Mouse (Mus musculus): Measurements from ENCODE around the gene Spag7. TPM values are rescaled to one million over a fixed set of nuclear protein-coding genes. Genes with fewer than 3 reads are reported as not detected.

Spag7 gene
- polyA plus RNA-seq (2012; rRNA removed): 56.3 and 76.0 TPM in 2 replicates

- peak; percentile 55; the same call in 1 of the 2 replicates for TF ChIP-seq POLR2A (IDR thresholded peaks at IDR 0.05; ENCODE audit: borderline replicate concordance, extremely low read depth, insufficient read depth, insufficient read length, poor library complexity, severe bottlenecking)
- no peak for TF ChIP-seq CTCF (IDR thresholded peaks at IDR 0.05; ENCODE audit: borderline replicate concordance, extremely low read depth, insufficient read depth, insufficient read length)
- DNase-seq (ENCODE audit: low read depth): peak; percentile 100
These were observed at the start of gene Spag7 for GRCm38 (mm10) chr11:70668771-70669505. Gene Spag7 (minus strand): TSS chr11:70669416.

DNA sequence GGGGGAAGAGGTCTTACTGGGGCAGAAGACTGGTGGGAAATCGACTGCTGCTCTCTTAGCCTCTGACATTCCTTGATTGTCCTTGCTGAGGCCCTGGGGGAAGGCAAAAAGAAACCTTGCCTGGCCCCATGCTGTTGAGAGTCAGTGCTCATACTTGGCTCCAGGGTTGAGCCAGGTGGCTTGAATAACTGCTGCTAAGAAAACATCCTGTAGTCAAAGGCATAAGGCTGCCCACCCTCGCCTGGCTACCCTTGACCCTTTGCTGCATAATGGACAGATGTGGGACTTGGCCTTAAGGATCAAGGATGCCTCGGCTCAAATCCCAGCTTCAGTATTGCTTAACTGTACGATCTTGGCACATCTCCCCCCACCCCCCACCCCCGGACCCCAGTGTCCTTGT, 49.3 kb upstream of the Spag7 start:
- no peak for DNase-seq (ENCODE audit: low read depth)
- no peak for TF ChIP-seq CTCF (IDR thresholded peaks at IDR 0.05; ENCODE audit: borderline replicate concordance, extremely low read depth, insufficient read depth, insufficient read length)

- no peak for DNase-seq (ENCODE audit: low read depth)
- TF ChIP-seq POLR2A (IDR thresholded peaks at IDR 0.05; ENCODE audit: borderline replicate concordance, extremely low read depth, insufficient read depth, insufficient read length, poor library complexity, severe bottlenecking) (no peak), CTCF (IDR thresholded peaks at IDR 0.05; ENCODE audit: borderline replicate concordance, extremely low read depth, insufficient read depth, insufficient read length) (no peak)
These were observed 46.6 kb upstream of the Spag7 start for GRCm38 (mm10) chr11:70715832-70716231.

GRCm38 (mm10) chr11:70713222-70713621, 44.0 kb upstream of the Spag7 start:
- TF ChIP-seq CTCF (IDR thresholded peaks at IDR 0.05; ENCODE audit: borderline replicate concordance, extremely low read depth, insufficient read depth, insufficient read length) (no peak), POLR2A (IDR thresholded peaks at IDR 0.05; ENCODE audit: borderline replicate concordance, extremely low read depth, insufficient read depth, insufficient read length, poor library complexity, severe bottlenecking) (no peak)
- no peak for DNase-seq (ENCODE audit: low read depth)

GRCm38 (mm10) chr11:70711026-70711425, 41.8 kb upstream of the Spag7 start:
- no peak for DNase-seq (ENCODE audit: low read depth)
- TF ChIP-seq POLR2A (IDR thresholded peaks at IDR 0.05; ENCODE audit: borderline replicate concordance, extremely low read depth, insufficient read depth, insufficient read length, poor library complexity, severe bottlenecking) (no peak), CTCF (IDR thresholded peaks at IDR 0.05; ENCODE audit: borderline replicate concordance, extremely low read depth, insufficient read depth, insufficient read length) (no peak)

DNA sequence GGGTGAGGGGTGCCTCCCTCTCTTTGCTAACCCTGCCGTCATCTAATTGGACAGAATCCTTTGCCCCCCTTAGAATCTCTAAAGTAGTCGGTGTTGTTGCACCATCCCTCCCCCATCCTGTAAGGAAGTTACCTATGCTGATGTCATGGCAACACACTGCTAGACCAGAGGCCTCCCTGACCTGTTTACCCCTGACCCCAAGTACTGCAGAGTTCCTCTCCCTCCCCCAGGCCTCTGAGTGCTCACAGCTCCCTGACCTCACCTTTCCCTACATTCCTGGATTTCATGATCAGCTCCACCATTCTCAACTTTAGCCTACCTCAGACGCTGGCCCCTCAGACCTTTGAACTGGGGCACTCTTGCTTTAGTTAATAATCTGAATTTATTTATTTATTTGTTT, 36.9 kb upstream of the Spag7 start:
- no peak for DNase-seq (ENCODE audit: low read depth)
- TF ChIP-seq POLR2A (IDR thresholded peaks at IDR 0.05; ENCODE audit: borderline replicate concordance, extremely low read depth, insufficient read depth, insufficient read length, poor library complexity, severe bottlenecking) (no peak), CTCF (IDR thresholded peaks at IDR 0.05; ENCODE audit: borderline replicate concordance, extremely low read depth, insufficient read depth, insufficient read length) (no peak)

GRCm38 (mm10) chr11:70702781-70703180, 33.6 kb upstream of the Spag7 start:
- DNase-seq (ENCODE audit: low read depth): no peak
- TF ChIP-seq CTCF (IDR thresholded peaks at IDR 0.05; ENCODE audit: borderline replicate concordance, extremely low read depth, insufficient read depth, insufficient read length) (no peak), POLR2A (IDR thresholded peaks at IDR 0.05; ENCODE audit: borderline replicate concordance, extremely low read depth, insufficient read depth, insufficient read length, poor library complexity, severe bottlenecking) (no peak)

GRCm38 (mm10) chr11:70701984-70702733, 32.9 kb upstream of the Spag7 start:
- DNase-seq (ENCODE audit: low read depth): no peak
- TF ChIP-seq CTCF (IDR thresholded peaks at IDR 0.05; ENCODE audit: borderline replicate concordance, extremely low read depth, insufficient read depth, insufficient read length) (no peak), POLR2A (IDR thresholded peaks at IDR 0.05; ENCODE audit: borderline replicate concordance, extremely low read depth, insufficient read depth, insufficient read length, poor library complexity, severe bottlenecking) (no peak)

DNA sequence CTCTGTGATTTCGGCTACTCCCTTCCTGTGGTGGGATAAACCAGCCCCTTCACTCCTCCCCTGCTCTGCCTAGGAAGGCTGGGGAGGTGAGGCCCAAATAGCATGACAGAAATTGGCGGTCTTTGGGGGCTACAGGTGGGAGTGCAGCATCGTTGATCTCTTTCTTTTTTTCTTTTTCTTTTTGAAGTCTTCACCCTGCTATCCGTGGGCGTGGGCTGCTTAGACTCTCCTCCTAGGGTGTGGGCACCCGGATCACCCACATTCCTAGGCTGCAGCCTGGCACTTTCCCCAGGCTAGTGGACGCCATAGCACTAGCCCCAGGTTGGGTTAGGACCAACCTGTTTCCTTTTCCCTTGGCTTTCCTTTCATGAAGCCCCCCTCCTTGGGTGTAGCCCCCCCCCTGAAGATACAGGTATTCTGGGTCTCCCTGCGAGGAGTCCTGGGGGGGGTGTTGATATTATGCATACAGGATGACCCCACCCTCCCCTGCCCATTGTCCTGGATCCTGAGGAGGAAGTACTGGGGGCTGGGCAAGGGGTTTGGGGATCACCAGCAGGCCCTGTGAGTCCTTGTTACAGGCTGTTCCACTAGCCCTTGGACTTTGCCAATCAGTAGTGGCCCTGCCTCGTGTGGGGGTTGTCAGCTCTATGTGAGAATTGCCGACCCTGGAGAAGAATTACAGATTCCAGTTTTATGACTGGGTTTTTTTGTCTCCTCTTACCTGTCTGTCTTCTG, 32.2 kb upstream of the Spag7 start:
- no peak for DNase-seq (ENCODE audit: low read depth)
- TF ChIP-seq CTCF (IDR thresholded peaks at IDR 0.05; ENCODE audit: borderline replicate concordance, extremely low read depth, insufficient read depth, insufficient read length) (no peak), POLR2A (IDR thresholded peaks at IDR 0.05; ENCODE audit: borderline replicate concordance, extremely low read depth, insufficient read depth, insufficient read length, poor library complexity, severe bottlenecking) (no peak)

- DNase-seq (ENCODE audit: low read depth): peak; percentile 37
- no peak for TF ChIP-seq POLR2A (IDR thresholded peaks at IDR 0.05; ENCODE audit: borderline replicate concordance, extremely low read depth, insufficient read depth, insufficient read length, poor library complexity, severe bottlenecking)
- TF ChIP-seq CTCF (IDR thresholded peaks at IDR 0.05; ENCODE audit: borderline replicate concordance, extremely low read depth, insufficient read depth, insufficient read length): no peak
These were observed 31.4 kb upstream of the Spag7 start for GRCm38 (mm10) chr11:70700613-70701012.

Data from brain, embryonic 14.5 days (tissue).